Mouse (Mus musculus): ENCODE measurements around the gene 1700025C18Rik. TPM values are rescaled to one million over a fixed set of nuclear protein-coding genes. Genes with fewer than 3 reads are reported as not detected.

Gene 1700025C18Rik
- polyA plus RNA-seq, 1 experiment from 2014 or later: not detected

GRCm38 (mm10) chr2:165074937-165075336 lies 15.6 kb downstream of the 1700025C18Rik start:
- no peak for ATAC-seq
- Histone ChIP-seq H3K9me3 (replicated peaks) (no peaks in the 10 kb centered on the region), H3K4me3 (no peak overlapping the region), H3K27ac (no peak overlapping the region), H3K4me2 (no peak overlapping the region), H3K9ac (no peak overlapping the region), H3K27me3 (replicated peaks) (peaks cover 93% of the 10 kb centered on the region), H3K36me3 (no peaks in the 10 kb centered on the region), H3K4me1 (no peaks in the 10 kb centered on the region)
- 41% methylated on average over 2 of the region's 2 CpGs for WGBS (ENCODE audit: insufficient replicate concordance)

DNA sequence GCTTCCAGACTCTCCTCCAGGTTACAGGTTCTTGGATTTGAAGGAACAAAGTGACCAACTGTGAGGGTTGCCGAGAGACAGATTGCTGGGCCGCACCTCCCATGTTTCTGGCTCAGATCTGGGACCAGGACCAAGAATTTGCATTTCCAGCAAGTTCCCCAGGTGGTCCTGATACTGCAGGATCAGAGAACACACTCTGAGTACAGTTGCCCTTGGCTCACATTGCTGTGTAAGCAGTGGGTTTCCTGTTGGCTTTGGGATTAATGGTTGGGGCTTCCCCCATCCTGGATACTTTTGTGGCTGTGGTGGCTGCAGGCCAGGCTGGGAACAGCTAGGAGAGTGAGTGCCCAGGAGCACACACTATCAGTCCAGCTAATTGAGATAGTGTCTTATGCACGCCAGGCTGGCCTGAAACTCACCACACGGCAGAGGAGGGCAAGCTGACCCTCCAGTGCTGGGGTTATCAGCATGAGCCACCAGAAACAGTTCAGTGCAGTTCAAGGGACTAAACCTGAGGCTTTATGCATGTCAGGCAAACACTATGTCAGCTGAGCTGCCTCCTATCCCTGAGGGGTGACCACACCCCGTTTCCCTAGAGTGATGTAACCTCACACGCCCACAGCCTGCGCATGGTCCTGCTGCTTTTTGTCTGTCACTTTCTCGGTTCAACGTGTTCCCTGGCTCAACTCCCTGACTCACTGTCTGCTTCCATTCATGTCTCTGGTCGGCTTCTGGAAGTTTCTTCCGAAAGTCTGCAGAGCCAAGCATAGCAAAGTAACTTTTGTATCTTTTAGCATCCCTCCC lies 16.3 kb downstream of the 1700025C18Rik start:
- WGBS (ENCODE audit: insufficient replicate concordance): 32% methylated on average over 11 of the region's 11 CpGs
- Histone ChIP-seq H3K27me3 (replicated peaks) (peaks cover 87% of the 10 kb centered on the region), H3K4me3 (no peak overlapping the region), H3K9me3 (replicated peaks) (no peaks in the 10 kb centered on the region), H3K4me1 (no peaks in the 10 kb centered on the region), H3K27ac (no peak overlapping the region), H3K36me3 (no peaks in the 10 kb centered on the region), H3K9ac (no peak overlapping the region), H3K4me2 (no peak overlapping the region)
- ATAC-seq: no peak

GRCm38 (mm10) chr2:165073381-165073781 lies 17.2 kb downstream of the 1700025C18Rik start:
- Histone ChIP-seq H3K27me3 (replicated peaks) (peaks cover 78% of the 10 kb centered on the region), H3K4me2 (no peak overlapping the region), H3K4me3 (no peak overlapping the region), H3K36me3 (no peaks in the 10 kb centered on the region), H3K4me1 (no peaks in the 10 kb centered on the region), H3K9ac (no peak overlapping the region), H3K27ac (no peak overlapping the region), H3K9me3 (replicated peaks) (no peaks in the 10 kb centered on the region)
- no peak for ATAC-seq
- WGBS (ENCODE audit: insufficient replicate concordance): 19% methylated on average over 9 of the region's 9 CpGs

GRCm38 (mm10) chr2:165070096-165070816 lies 20.3 kb downstream of the 1700025C18Rik start:
- no peak overlapping the region for H3K4me2 ChIP-seq
- no peak for ATAC-seq
- no peaks in the 10 kb centered on the region for H3K36me3 ChIP-seq
- 20% methylated on average over 23 of the region's 23 CpGs for WGBS (ENCODE audit: insufficient replicate concordance)
- no peak overlapping the region for H3K4me3 ChIP-seq
- H3K4me1 ChIP-seq: no peaks in the 10 kb centered on the region
- H3K9ac ChIP-seq: no peak overlapping the region
- no peaks in the 10 kb centered on the region for H3K9me3 ChIP-seq (replicated peaks)
- H3K27me3 ChIP-seq (replicated peaks): peaks cover 52% of the 10 kb centered on the region
- no peak overlapping the region for H3K27ac ChIP-seq

- no peak overlapping the region for H3K9ac ChIP-seq
- H3K27me3 ChIP-seq (replicated peaks): peaks cover 38% of the 10 kb centered on the region
- WGBS (ENCODE audit: insufficient replicate concordance): 60% methylated on average over 2 of the region's 2 CpGs
- H3K27ac ChIP-seq: no peak overlapping the region
- H3K36me3 ChIP-seq: no peaks in the 10 kb centered on the region
- H3K4me1 ChIP-seq: no peaks in the 10 kb centered on the region
- no peak for ATAC-seq
- H3K4me3 ChIP-seq: no peak overlapping the region
- H3K9me3 ChIP-seq (replicated peaks): no peaks in the 10 kb centered on the region
- no peak overlapping the region for H3K4me2 ChIP-seq
These were observed 21.7 kb downstream of the 1700025C18Rik start for GRCm38 (mm10) chr2:165068806-165069205.

- ATAC-seq: no peak
- H3K27ac ChIP-seq: no peak overlapping the region
- H3K9me3 ChIP-seq (replicated peaks): no peaks in the 10 kb centered on the region
- no peak overlapping the region for H3K4me2 ChIP-seq
- H3K27me3 ChIP-seq (replicated peaks): peaks cover 12% of the 10 kb centered on the region
- H3K4me1 ChIP-seq: no peaks in the 10 kb centered on the region
- WGBS (ENCODE audit: insufficient replicate concordance): 45% methylated on average over 7 of the region's 7 CpGs
- H3K4me3 ChIP-seq: no peak overlapping the region
- H3K9ac ChIP-seq: no peak overlapping the region
- H3K36me3 ChIP-seq: no peaks in the 10 kb centered on the region
These were observed 26.1 kb downstream of the 1700025C18Rik start for GRCm38 (mm10) chr2:165064489-165064888.

GRCm38 (mm10) chr2:165061638-165062433 lies 28.7 kb downstream of the 1700025C18Rik start:
- Histone ChIP-seq H3K36me3 (no peaks in the 10 kb centered on the region), H3K9me3 (replicated peaks) (no peaks in the 10 kb centered on the region), H3K27me3 (replicated peaks) (peaks cover 14% of the 10 kb centered on the region), H3K27ac (no peak overlapping the region), H3K4me1 (no peaks in the 10 kb centered on the region), H3K9ac (no peak overlapping the region), H3K4me3 (no peak overlapping the region), H3K4me2 (no peak overlapping the region)
- WGBS (ENCODE audit: insufficient replicate concordance): 63% methylated on average over 16 of the region's 16 CpGs
- ATAC-seq: no peak

GRCm38 (mm10) chr2:165059961-165060360 lies 30.6 kb downstream of the 1700025C18Rik start:
- no peak for ATAC-seq
- no peak overlapping the region for H3K4me2 ChIP-seq
- 80% methylated on average over 4 of the region's 4 CpGs for WGBS (ENCODE audit: insufficient replicate concordance)
- H3K4me3 ChIP-seq: no peak overlapping the region
- no peak overlapping the region for H3K27ac ChIP-seq
- H3K9ac ChIP-seq: no peak overlapping the region
- peaks cover 30% of the 10 kb centered on the region for H3K27me3 ChIP-seq (replicated peaks)
- no peaks in the 10 kb centered on the region for H3K9me3 ChIP-seq (replicated peaks)
- no peaks in the 10 kb centered on the region for H3K36me3 ChIP-seq
- H3K4me1 ChIP-seq: 0 out of 2 replicates have a peak, but pooled peaks cover 12% of the 10 kb centered on the region

DNA sequence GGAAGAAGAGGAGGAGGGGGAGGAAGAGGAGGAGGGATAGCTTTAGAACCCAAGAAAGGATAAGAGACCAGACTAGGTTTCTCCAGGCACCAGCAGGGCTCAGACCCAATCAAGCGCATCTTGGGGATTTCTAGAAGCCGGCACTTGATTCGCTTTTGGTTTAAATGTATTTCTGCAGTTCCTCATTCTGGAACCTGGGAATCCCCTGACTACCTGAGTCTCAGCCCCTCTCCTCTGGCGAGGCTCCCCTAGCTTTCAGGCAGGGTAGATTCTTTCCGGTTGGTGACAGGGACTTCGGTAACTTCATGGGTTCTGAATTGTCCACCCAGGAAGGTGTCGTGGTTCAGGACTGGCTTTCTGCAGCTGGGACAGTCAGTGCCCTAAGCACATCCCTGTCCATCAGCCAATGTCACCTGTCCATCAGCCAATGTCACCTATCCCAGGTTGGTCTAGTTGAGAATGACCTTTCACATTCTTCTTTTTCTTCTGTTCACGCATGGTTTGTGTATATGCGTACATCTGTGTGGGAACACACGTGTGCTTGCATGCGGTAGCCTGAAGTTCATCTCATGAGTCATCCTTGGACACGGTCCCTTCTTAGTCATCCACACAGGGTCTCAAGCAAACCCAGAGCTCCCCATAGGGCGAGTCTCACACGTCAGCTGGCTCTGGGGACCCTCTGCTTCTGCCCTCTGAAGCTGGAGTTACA lies 34.0 kb downstream of the 1700025C18Rik start:
- WGBS (ENCODE audit: insufficient replicate concordance): 60% methylated on average over 14 of the region's 14 CpGs
- H3K4me3 ChIP-seq: peak overlapping the region; percentile 41
- ATAC-seq: no peak
- H3K4me1 ChIP-seq: 0 out of 2 replicates have a peak, but pooled peaks cover 14% of the 10 kb centered on the region
- H3K9me3 ChIP-seq (replicated peaks): 0 out of 2 replicates have a peak, but pooled peaks cover 3% of the 10 kb centered on the region
- H3K27me3 ChIP-seq (replicated peaks): peaks cover 40% of the 10 kb centered on the region
- no peak overlapping the region for H3K9ac ChIP-seq
- no peak overlapping the region for H3K27ac ChIP-seq
- H3K36me3 ChIP-seq: no peaks in the 10 kb centered on the region
- peak overlapping the region; percentile 53 for H3K4me2 ChIP-seq

DNA sequence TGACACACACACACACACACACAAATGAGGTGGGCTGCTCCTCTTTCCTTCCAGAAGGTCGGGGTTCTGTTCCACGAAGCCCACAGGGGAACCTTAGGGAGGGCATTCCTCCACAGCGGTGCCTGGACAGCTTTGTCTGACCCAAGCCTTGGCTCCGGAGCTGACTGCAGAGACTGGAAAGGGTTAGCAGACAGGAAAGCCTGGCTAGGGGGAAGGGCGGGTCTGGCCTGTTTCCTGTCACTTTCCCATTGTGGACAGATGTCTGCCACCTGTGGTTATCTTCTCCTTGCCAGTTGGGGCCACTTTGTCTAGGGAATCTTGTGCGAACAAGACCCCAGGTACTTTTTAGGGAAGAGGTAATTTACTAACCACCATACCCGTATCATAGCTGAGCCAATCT lies 34.6 kb downstream of the 1700025C18Rik start:
- H3K4me1 ChIP-seq: 0 out of 2 replicates have a peak, but pooled peaks cover 14% of the 10 kb centered on the region
- H3K9me3 ChIP-seq (replicated peaks): 0 out of 2 replicates have a peak, but pooled peaks cover 3% of the 10 kb centered on the region
- H3K4me3 ChIP-seq: peak overlapping the region; percentile 41
- H3K27me3 ChIP-seq (replicated peaks): peaks cover 45% of the 10 kb centered on the region
- no peak for ATAC-seq
- no peaks in the 10 kb centered on the region for H3K36me3 ChIP-seq
- H3K9ac ChIP-seq: no peak overlapping the region
- 3% methylated on average over 7 of the region's 7 CpGs for WGBS (ENCODE audit: insufficient replicate concordance)
- peak overlapping the region; percentile 53 for H3K4me2 ChIP-seq
- H3K27ac ChIP-seq: no peak overlapping the region
